Mouse (Mus musculus) brown adipose tissue, adult 24 weeks (tissue): ENCODE results near the gene G0s2. TPM values are rescaled to one million over a fixed set of nuclear protein-coding genes. Genes with fewer than 3 reads are reported as not detected.
"Not testable (repeated sequence)": the region's sequence is repeated elsewhere in the genome, so short reads cannot be mapped to it uniquely, and the experiment has no call there.

Experiments used
- H3K27ac ChIP-seq: fragments of 200-500 bp; replicated peaks from 2 replicates; pipeline ENCODE4 v1.5.1; 2012; ENCODE audit warnings: low read depth, mild to moderate bottlenecking, low read length
- H3K4me1 ChIP-seq: fragments of 200-500 bp; 2 replicates; pipeline ENCODE4 v1.6.1; 2012; ENCODE audit warnings: low read length, mixed read lengths; ENCODE audit not compliant: control insufficient read depth, insufficient read depth, insufficient read length
- H3K4me3 ChIP-seq: fragments of 200-500 bp; 2 replicates; pipeline ENCODE4 v1.5.1; 2012; ENCODE audit warnings: low read depth, mild to moderate bottlenecking, low read length, moderate library complexity; ENCODE audit not compliant: insufficient read depth
- polyA plus RNA-seq: library from polyadenylated mRNA; stranded (reverse); fragments of >200 nt; gene quantifications from 2 replicates; pipeline ENCODE4 v1.2.4, GENCODE M21; 2012; ENCODE audit not compliant: missing spikeins, insufficient read depth, insufficient read length

Gene G0s2
- polyA plus RNA-seq, 1 experiment: 473 TPM

DNA sequence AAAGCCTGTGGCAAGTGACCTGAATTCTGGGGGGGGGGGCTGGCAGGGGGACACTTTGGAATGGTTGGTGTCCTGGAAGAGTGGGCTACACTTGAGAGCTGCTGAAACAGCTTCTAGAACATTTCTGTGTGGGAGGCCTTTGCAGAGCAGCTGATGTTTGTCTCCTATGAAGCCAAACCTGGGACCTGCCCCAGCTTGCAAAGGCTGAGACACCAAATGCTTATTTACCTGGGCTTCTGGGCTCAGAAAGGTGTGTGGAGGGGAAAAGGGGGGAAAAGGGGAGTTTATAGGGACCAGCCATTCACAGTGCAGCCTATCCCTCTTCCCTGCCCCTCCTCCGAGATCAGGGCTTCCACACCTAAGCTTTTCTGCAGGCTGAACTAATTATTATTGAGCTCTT lies 27.0 kb upstream of the G0s2 start:
- Histone ChIP-seq H3K4me1 (peaks cover 6% of the 10 kb centered on the region), H3K27ac (no peak overlapping the region), H3K4me3 (no peak overlapping the region)

GRCm38 (mm10) chr1:193298141-193298765 lies 25.2 kb upstream of the G0s2 start:
- peaks cover 8% of the 10 kb centered on the region for H3K4me1 ChIP-seq
- no peak overlapping the region for H3K27ac ChIP-seq
- H3K4me3 ChIP-seq: no peak overlapping the region

DNA sequence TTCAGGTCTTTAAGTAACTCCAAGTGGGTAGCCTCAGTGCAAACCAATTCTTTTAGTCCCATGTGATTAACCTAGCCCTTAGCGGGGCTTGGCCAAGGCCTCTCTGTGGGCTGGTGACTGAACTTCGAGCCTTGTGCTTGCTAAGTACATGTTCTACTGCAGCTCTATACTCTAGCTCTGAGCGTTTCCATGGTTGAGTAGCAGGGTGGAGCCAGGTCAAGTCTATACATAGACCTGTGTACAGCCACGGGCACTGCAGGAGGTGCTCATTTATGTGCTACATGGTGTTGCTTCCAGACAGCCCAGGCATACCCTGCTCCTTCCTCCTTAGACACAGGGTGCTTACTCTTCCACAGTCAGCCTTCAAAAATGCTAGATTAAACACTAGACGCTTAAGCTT lies 22.9 kb upstream of the G0s2 start:
- Histone ChIP-seq H3K4me3 (no peak overlapping the region), H3K27ac (no peak overlapping the region; the same call in 1 of the 2 replicates), H3K4me1 (peaks cover 10% of the 10 kb centered on the region)

DNA sequence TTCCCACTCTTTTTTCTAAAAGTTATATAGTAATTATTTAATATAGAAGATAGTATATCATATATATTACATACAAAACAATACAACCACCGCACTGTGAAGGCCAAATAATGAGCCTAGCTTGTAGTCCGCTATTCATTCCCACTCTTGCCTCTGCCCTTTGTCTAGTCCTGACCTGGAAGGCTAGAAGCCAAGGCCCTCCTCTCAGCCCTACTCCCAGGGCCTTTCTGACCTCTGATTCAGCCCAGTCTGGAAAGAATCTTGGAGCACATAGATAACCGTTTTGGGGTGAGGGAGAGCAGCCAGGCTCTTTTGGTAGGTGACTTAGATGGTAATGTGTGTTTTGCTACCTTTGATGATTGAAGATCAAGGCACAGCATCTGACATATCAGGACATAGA lies 20.9 kb upstream of the G0s2 start:
- peak overlapping the region; percentile 82 for H3K27ac ChIP-seq
- H3K4me1 ChIP-seq: peaks cover 10% of the 10 kb centered on the region
- H3K4me3 ChIP-seq: no peak overlapping the region

GRCm38 (mm10) chr1:193293039-193293438 lies 20.0 kb upstream of the G0s2 start:
- peaks cover 10% of the 10 kb centered on the region for H3K4me1 ChIP-seq
- H3K27ac ChIP-seq: peak overlapping the region; percentile 84
- no peak overlapping the region for H3K4me3 ChIP-seq

GRCm38 (mm10) chr1:193290686-193291085 lies 17.7 kb upstream of the G0s2 start:
- no peak overlapping the region for H3K4me3 ChIP-seq
- H3K27ac ChIP-seq: no peak overlapping the region
- peaks cover 9% of the 10 kb centered on the region for H3K4me1 ChIP-seq

DNA sequence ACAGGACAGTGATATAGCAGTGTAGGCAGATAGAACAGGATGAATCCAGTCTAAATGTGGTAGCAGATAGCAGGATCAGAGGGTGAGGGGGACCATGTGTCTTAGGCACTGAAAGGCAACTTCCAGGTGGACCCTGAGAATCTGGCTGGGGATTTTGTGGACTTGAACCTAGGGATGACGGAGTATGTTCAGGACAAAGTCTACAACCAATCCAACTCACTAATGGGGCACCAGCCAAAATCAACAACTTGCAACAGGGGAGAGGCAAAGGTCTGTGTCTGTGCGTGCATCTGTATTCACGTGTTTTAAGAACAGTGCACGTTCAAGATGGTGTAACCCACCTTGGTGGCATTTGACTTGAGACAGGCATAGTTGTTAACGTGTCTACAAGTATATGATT lies 16.9 kb upstream of the G0s2 start:
- Histone ChIP-seq H3K4me1 (peaks cover 4% of the 10 kb centered on the region; the same call in 1 of the 2 replicates), H3K27ac (no peak overlapping the region), H3K4me3 (no peak overlapping the region)

DNA sequence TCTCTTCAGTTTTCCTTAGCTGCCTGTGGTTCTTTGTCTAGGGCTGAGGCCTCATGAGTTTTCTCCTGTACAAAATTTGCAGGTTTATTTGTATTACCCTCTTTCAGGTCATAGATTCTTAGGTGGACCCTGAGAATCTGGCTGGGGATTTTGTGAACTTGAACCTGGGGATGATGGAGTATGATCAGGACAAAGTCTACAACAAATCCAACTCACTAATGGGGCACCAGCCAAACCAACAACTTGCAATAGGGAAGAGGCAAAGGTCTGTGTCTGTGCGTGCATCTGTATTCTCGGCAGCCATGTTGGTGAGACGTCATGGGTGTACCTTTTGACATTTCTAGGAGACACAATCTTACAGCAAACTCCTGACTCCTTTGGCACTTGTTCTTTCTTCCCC lies 16.1 kb upstream of the G0s2 start:
- peaks cover 2% of the 10 kb centered on the region; the same call in 1 of the 2 replicates for H3K4me1 ChIP-seq
- H3K4me3 ChIP-seq: no peak overlapping the region
- no peak overlapping the region for H3K27ac ChIP-seq

DNA sequence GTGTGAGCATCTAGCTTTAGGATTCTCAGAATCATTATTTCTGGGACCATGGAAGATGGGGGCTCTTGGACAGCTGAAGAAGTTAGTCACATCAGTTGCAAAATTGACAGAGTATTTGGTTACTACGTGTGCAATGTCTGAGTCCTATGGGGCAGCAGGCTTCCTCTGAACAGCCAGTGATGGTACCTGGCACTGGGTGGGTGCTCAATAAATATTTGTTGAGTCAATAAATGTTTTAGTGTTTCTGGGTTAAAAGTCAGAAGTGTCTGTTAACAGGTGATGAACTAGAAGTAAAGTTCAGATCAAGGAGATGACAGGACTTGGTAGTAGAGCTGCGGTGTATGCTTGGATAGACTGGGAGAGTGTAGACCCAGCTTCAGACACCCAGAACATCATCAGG lies 14.6 kb upstream of the G0s2 start:
- Histone ChIP-seq H3K4me1 (peaks cover 2% of the 10 kb centered on the region; the same call in 1 of the 2 replicates), H3K27ac (no peak overlapping the region), H3K4me3 (no peak overlapping the region)

- Histone ChIP-seq H3K4me3 (peak overlapping the region; percentile 41), H3K27ac (peak overlapping the region; percentile 79)
- not testable (repeated sequence) for H3K4me1 ChIP-seq
Observed at GRCm38 (mm10) chr1:193285766-193286325, 12.8 kb upstream of the G0s2 start.

GRCm38 (mm10) chr1:193284228-193284779 lies 11.3 kb upstream of the G0s2 start:
- Histone ChIP-seq H3K27ac (peak overlapping the region; percentile 87), H3K4me3 (peak overlapping the region; percentile 37), H3K4me1 (no peaks in the 10 kb centered on the region)

DNA sequence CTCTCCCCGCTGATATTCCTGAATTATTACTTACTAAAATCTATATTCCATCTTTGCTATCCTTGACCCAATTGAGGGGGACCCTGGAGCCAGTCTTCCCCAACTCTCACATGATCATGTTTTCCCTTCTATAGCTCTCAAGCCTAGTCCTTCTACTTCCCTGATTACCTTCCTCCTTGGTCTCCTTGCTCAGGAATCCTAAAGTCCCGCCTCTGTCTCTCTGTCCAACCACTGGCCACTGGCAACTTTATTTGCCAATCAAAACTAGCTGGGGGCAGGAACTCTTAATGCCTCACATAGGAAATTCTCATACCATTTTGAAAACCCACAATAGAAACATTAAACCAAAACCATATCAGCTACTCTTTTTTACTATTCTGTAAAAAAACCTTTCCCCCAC lies 8.3 kb upstream of the G0s2 start:
- Histone ChIP-seq H3K4me3 (no peak overlapping the region), H3K27ac (no peak overlapping the region)

GRCm38 (mm10) chr1:193279492-193279891 lies 6.5 kb upstream of the G0s2 start:
- Histone ChIP-seq H3K4me3 (no peak overlapping the region), H3K27ac (peak overlapping the region; percentile 99), H3K4me1 (peaks cover 11% of the 10 kb centered on the region)

More for the DNA sequence above, 8.3 kb upstream of the G0s2 start:
- H3K4me1 ChIP-seq: peaks cover 6% of the 10 kb centered on the region

DNA sequence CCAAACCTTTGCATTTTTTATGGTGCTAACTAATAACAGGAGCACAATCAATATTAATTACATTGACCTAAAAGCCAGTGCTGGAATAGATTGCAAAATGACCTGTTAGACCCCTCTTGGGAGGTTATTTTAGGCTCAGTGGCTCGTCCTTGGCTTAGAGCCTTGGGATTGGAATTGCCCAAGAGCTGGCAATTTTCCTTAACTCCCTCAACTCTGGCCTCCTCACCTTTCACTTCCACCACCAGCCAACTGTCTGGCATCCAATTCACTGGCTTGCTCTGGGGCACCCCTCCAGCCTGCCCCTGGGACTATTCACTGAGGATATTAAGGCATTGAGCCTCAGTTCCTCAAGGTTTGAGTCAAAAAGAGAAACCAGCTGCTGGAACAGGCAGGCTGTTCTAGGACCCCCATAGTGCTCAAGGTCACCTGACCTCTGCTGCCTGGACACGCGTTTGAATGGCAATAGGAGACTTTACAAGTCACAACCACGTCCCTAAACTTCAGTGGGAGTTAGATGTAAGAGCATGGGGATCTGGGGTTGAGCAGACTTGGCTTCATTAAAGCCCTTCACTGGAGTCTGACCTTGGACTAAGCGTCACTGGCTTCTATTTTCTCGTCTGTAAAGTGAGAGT lies 5.5 kb upstream of the G0s2 start:
- peaks cover 11% of the 10 kb centered on the region for H3K4me1 ChIP-seq
- H3K27ac ChIP-seq: peak overlapping the region; percentile 99
- H3K4me3 ChIP-seq: no peak overlapping the region

DNA sequence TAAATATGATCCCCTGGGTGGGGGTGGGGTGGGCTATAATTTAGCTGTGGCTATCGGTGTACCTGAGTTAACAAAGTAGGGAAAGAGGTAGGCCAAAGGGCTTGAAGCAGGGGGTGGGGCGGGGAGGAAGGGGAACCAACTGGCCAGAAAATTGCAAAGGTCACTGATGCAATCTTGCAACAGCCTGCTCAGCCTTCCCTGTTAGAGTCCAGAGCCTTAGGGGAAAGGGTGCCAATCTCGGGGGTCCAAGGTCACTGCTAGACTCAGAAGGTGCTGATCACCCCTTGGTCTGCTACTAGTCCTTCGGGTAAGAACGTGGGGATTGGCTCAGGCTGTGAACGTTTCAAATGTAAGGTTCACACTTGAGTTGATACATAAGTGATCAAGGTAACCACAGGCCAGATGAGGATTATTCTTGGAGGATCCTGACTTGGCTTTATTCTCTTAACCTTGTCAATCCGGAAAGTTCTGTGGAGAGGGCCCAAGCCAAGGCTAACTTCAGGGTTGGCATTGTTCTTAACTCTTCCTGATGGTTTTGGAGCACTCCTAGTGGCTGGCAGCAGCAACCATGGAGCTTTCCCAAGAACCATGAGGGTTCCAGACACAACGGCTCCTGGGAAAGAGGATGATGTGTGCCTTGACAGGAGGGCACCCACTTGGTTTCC lies 1.5 kb upstream of the G0s2 start:
- Histone ChIP-seq H3K4me1 (peaks cover 11% of the 10 kb centered on the region), H3K4me3 (peak overlapping the region; percentile 24), H3K27ac (peak overlapping the region; percentile 100)
